ENCODE assay signal across 9 mouse cellular contexts in the genomic region with DNA sequence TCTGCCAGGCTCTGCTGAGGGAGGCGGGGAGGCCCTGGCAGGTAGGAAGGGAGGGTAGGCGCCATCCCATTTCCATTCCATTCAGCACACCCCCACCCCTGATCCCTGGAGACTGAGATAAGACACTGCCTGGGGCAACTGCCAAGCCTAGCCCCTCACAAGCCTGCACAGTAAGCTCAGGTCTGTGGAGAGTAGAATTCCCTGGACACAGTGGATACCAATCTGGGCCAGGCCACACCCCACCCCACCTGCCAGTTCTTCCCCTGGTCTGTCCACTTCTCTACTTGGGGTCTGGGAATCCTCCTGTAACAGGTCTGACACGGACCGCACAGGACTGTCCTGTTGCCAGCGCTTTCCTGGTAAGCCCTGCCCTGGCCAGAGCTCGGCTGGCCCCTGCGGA. TPM values are rescaled to one million over a fixed set of nuclear protein-coding genes. Genes with fewer than 3 reads are reported as not detected.
DNase-seq lines count a peak whose midpoint lies in the region; ATAC-seq and TF ChIP-seq lines count a peak whose summit lies in the region.
"Had no signal": no experiment of that assay in that cellular context is flagged by ENCODE, and none has a peak within 500 bp of the region (broad histone marks: within the 10 kb centered on the region; RNA-seq: fewer than 3 reads in every experiment).

No protein-coding gene starts in this region.

- 0 out of 2 replicates have a peak overlapping the region, but pooled peaks have one; percentile 38 for H3K27ac ChIP-seq in lung, embryonic 14.5 days (ENCODE audit: low read depth)
- H3K27ac ChIP-seq in forebrain, embryonic 15.5 days (replicated peaks) = 0 out of 2 replicates have a peak overlapping the region, but pooled peaks have one; percentile 15
- no peak overlapping the region for H3K27ac ChIP-seq in intestine, embryonic 15.5 days
- no peak overlapping the region for H3K27ac ChIP-seq in neural tube, embryonic 15.5 days (replicated peaks)

- no peak overlapping the region for H3K4me3 ChIP-seq in lung, embryonic 14.5 days (ENCODE audit: low read depth, low read length)
- peak overlapping the region; percentile 66 for H3K4me3 ChIP-seq in forebrain, embryonic 15.5 days
- H3K4me3 ChIP-seq in intestine, embryonic 15.5 days (replicated peaks) = no peak overlapping the region
- H3K4me3 ChIP-seq in neural tube, embryonic 15.5 days (replicated peaks) = peak overlapping the region; percentile 69

- H3K36me3 ChIP-seq in lung, embryonic 14.5 days (ENCODE audit: insufficient read depth) = peaks cover 37% of the 10 kb centered on the region
- H3K36me3 ChIP-seq in forebrain, embryonic 15.5 days = peaks cover 30% of the 10 kb centered on the region
- peaks cover 28% of the 10 kb centered on the region for H3K36me3 ChIP-seq in intestine, embryonic 15.5 days
- peaks cover 35% of the 10 kb centered on the region for H3K36me3 ChIP-seq in neural tube, embryonic 15.5 days

- peaks cover 20% of the 10 kb centered on the region for H3K4me1 ChIP-seq in lung, embryonic 14.5 days (ENCODE audit: insufficient read depth)
- peaks cover 50% of the 10 kb centered on the region for H3K4me1 ChIP-seq in forebrain, embryonic 15.5 days
- peaks cover 34% of the 10 kb centered on the region for H3K4me1 ChIP-seq in intestine, embryonic 15.5 days (replicated peaks)
- H3K4me1 ChIP-seq in neural tube, embryonic 15.5 days = peaks cover 48% of the 10 kb centered on the region

- no peak overlapping the region for H3K9ac ChIP-seq in lung, embryonic 14.5 days
- H3K9ac ChIP-seq in forebrain, embryonic 15.5 days (replicated peaks) = peak overlapping the region; percentile 76
- H3K9ac ChIP-seq in intestine, embryonic 15.5 days = no peak overlapping the region
- H3K9ac ChIP-seq in neural tube, embryonic 15.5 days (replicated peaks) = peak overlapping the region; percentile 76

- H3K9me3 ChIP-seq in lung, embryonic 14.5 days (ENCODE audit: low read depth, low read length) = no peaks in the 10 kb centered on the region
- no peaks in the 10 kb centered on the region for H3K9me3 ChIP-seq in forebrain, embryonic 15.5 days
- no peaks in the 10 kb centered on the region for H3K9me3 ChIP-seq in intestine, embryonic 15.5 days
- H3K9me3 ChIP-seq in neural tube, embryonic 15.5 days (replicated peaks) = no peaks in the 10 kb centered on the region

- H3K4me2 ChIP-seq in lung, embryonic 14.5 days = peak overlapping the region; percentile 90
- H3K4me2 ChIP-seq in forebrain, embryonic 15.5 days (replicated peaks) = peak overlapping the region; percentile 83
- H3K4me2 ChIP-seq in intestine, embryonic 15.5 days (replicated peaks) = peak overlapping the region; percentile 89
- H3K4me2 ChIP-seq in neural tube, embryonic 15.5 days = peak overlapping the region; percentile 87

- WGBS in lung, embryonic 14.5 days = 48% methylated on average over 7 of the region's 7 CpGs
- WGBS in forebrain, embryonic 15.5 days = 46% methylated on average over 7 of the region's 7 CpGs
- WGBS in intestine, embryonic 15.5 days = 76% methylated on average over 7 of the region's 7 CpGs
- 59% methylated on average over 7 of the region's 7 CpGs for WGBS in neural tube, embryonic 15.5 days

- no peak for DNase-seq in lung, embryonic 14.5 days
- DNase-seq in lung, postnatal 25 days (ENCODE audit: low spot score) = no peak
- DNase-seq in cerebellum, adult 18-20 months = no peak
- DNase-seq in adrenal gland, adult 8-10 months = no peak
- DNase-seq: cerebellum, adult 11-12 months had no signal

- TF ChIP-seq CTCF in lung, embryonic 14.5 days (IDR thresholded peaks at IDR 0.05; ENCODE audit: low read depth) = no peak

- no peaks in the 10 kb centered on the region for H3K27me3 ChIP-seq in lung, embryonic 14.5 days (ENCODE audit: insufficient read depth, low read length)
- no peaks in the 10 kb centered on the region for H3K27me3 ChIP-seq in forebrain, embryonic 15.5 days
- no peaks in the 10 kb centered on the region for H3K27me3 ChIP-seq in intestine, embryonic 15.5 days (replicated peaks)
- H3K27me3 ChIP-seq in neural tube, embryonic 15.5 days (replicated peaks) = peaks cover 8% of the 10 kb centered on the region

- ATAC-seq in lung, embryonic 14.5 days (ENCODE audit: insufficient read depth) = no peak
- no peak for ATAC-seq in forebrain, embryonic 15.5 days (replicated peaks)
- no peak for ATAC-seq in intestine, embryonic 15.5 days
- no peak for ATAC-seq in neural tube, embryonic 15.5 days (ENCODE audit: low FRiP score)
- ATAC-seq in megakaryocyte progenitor cell, adult 5-6 weeks (replicated peaks; ENCODE audit: poor library complexity) = no peak

RNA-seq across cellular contexts. Expression of a gene that starts 7.0 kb away (rescaled TPM):
- 32.5 and 36.5 TPM in 2 replicates for polyA plus RNA-seq in lung, embryonic 14.5 days (2014; fragmentation: Nextera tagmentation; extraction: Ambion mirVana)
- polyA plus RNA-seq in forebrain, embryonic 15.5 days (2015; fragmentation: Nextera tagmentation; extraction: Ambion mirVana) = 63.6 and 69.2 TPM in 2 replicates
- polyA plus RNA-seq in intestine, embryonic 15.5 days (2015; fragmentation: Nextera tagmentation; extraction: Ambion mirVana) = 39.4 and 40.3 TPM in 2 replicates
- 100 and 116 TPM in 2 replicates for polyA plus RNA-seq in neural tube, embryonic 15.5 days (2015; fragmentation: Nextera tagmentation; extraction: Ambion mirVana)
- total RNA-seq in megakaryocyte progenitor cell, adult 5-6 weeks (2015) = 0.49 TPM in 1 of 2 replicates, not detected in the other
- total RNA-seq in megakaryocyte progenitor cell, adult 5-6 weeks (2017) = 0.14 and 0.37 TPM in 2 replicates
- total RNA-seq in adrenal gland, adult 8-10 months (2022) = 10 to 100 TPM in 2 of 4 experiments, 1 to 10 TPM in 2; 6.5 to 13.8 (median 9.8) TPM

RNA-seq across cellular contexts. Expression of a gene that starts 11.9 kb away (rescaled TPM):
- 162 and 169 TPM in 2 replicates for polyA plus RNA-seq in lung, embryonic 14.5 days (2014; fragmentation: Nextera tagmentation; extraction: Ambion mirVana)
- 150 and 153 TPM in 2 replicates for polyA plus RNA-seq in forebrain, embryonic 15.5 days (2015; fragmentation: Nextera tagmentation; extraction: Ambion mirVana)
- 126 and 134 TPM in 2 replicates for polyA plus RNA-seq in intestine, embryonic 15.5 days (2015; fragmentation: Nextera tagmentation; extraction: Ambion mirVana)
- 117 and 122 TPM in 2 replicates for polyA plus RNA-seq in neural tube, embryonic 15.5 days (2015; fragmentation: Nextera tagmentation; extraction: Ambion mirVana)
- 64.3 and 66.4 TPM in 2 replicates for total RNA-seq in megakaryocyte progenitor cell, adult 5-6 weeks (2015)
- 55.2 and 65.0 TPM in 2 replicates for total RNA-seq in megakaryocyte progenitor cell, adult 5-6 weeks (2017)
- 10 to 100 TPM; 55.9 to 91.6 (median 71.1) TPM for total RNA-seq in adrenal gland, adult 8-10 months (2022)

RNA-seq across cellular contexts. Expression of a gene that starts 31.0 kb away (rescaled TPM):
- polyA plus RNA-seq in lung, embryonic 14.5 days (2014; fragmentation: Nextera tagmentation; extraction: Ambion mirVana) = 96.0 and 105 TPM in 2 replicates
- polyA plus RNA-seq in forebrain, embryonic 15.5 days (2015; fragmentation: Nextera tagmentation; extraction: Ambion mirVana) = 144 and 145 TPM in 2 replicates
- 89.8 and 94.6 TPM in 2 replicates for polyA plus RNA-seq in intestine, embryonic 15.5 days (2015; fragmentation: Nextera tagmentation; extraction: Ambion mirVana)
- polyA plus RNA-seq in neural tube, embryonic 15.5 days (2015; fragmentation: Nextera tagmentation; extraction: Ambion mirVana) = 177 and 195 TPM in 2 replicates
- total RNA-seq in megakaryocyte progenitor cell, adult 5-6 weeks (2015) = 29.3 and 34.5 TPM in 2 replicates
- total RNA-seq in megakaryocyte progenitor cell, adult 5-6 weeks (2017) = 49.1 and 58.0 TPM in 2 replicates
- total RNA-seq in adrenal gland, adult 8-10 months (2022) = 10 to 100 TPM; 67.0 to 99.3 (median 78.5) TPM

RNA-seq across cellular contexts. Expression of a gene that starts 31.0 kb away (rescaled TPM):
- polyA plus RNA-seq in lung, embryonic 14.5 days (2014; fragmentation: Nextera tagmentation; extraction: Ambion mirVana) = 58.3 and 61.0 TPM in 2 replicates
- 57.2 and 59.6 TPM in 2 replicates for polyA plus RNA-seq in forebrain, embryonic 15.5 days (2015; fragmentation: Nextera tagmentation; extraction: Ambion mirVana)
- 97.5 and 110 TPM in 2 replicates for polyA plus RNA-seq in intestine, embryonic 15.5 days (2015; fragmentation: Nextera tagmentation; extraction: Ambion mirVana)
- 61.4 and 66.6 TPM in 2 replicates for polyA plus RNA-seq in neural tube, embryonic 15.5 days (2015; fragmentation: Nextera tagmentation; extraction: Ambion mirVana)
- total RNA-seq in megakaryocyte progenitor cell, adult 5-6 weeks (2015) = 30.4 and 36.1 TPM in 2 replicates
- total RNA-seq in megakaryocyte progenitor cell, adult 5-6 weeks (2017) = 54.2 and 57.8 TPM in 2 replicates
- total RNA-seq in adrenal gland, adult 8-10 months (2022) = 100 to 1,000 TPM; 145 to 165 (median 158) TPM

RNA-seq across cellular contexts. Expression of a gene that starts 48.8 kb away (rescaled TPM):
- polyA plus RNA-seq in lung, embryonic 14.5 days (2014; fragmentation: Nextera tagmentation; extraction: Ambion mirVana) = 29.9 and 34.1 TPM in 2 replicates
- 5.4 and 5.6 TPM in 2 replicates for polyA plus RNA-seq in forebrain, embryonic 15.5 days (2015; fragmentation: Nextera tagmentation; extraction: Ambion mirVana)
- 20.1 and 20.7 TPM in 2 replicates for polyA plus RNA-seq in intestine, embryonic 15.5 days (2015; fragmentation: Nextera tagmentation; extraction: Ambion mirVana)
- 6.2 and 13.2 TPM in 2 replicates for polyA plus RNA-seq in neural tube, embryonic 15.5 days (2015; fragmentation: Nextera tagmentation; extraction: Ambion mirVana)
- 0.25 and 0.32 TPM in 2 replicates for total RNA-seq in megakaryocyte progenitor cell, adult 5-6 weeks (2015)
- 1.2 and 1.3 TPM in 2 replicates for total RNA-seq in megakaryocyte progenitor cell, adult 5-6 weeks (2017)
- total RNA-seq in adrenal gland, adult 8-10 months (2022) = 10 to 100 TPM in 2 of 4 experiments, 1 to 10 TPM in 2; 6.9 to 11.1 (median 8.6) TPM

Comparison
In these comparisons a context has a peak if more than half of its experiments do, and no peak if none do; other contexts are left out.
1. H3K27ac ChIP-seq: peak in lung, embryonic 14.5 days (single experiment) and forebrain, embryonic 15.5 days (single experiment); none in intestine, embryonic 15.5 days (single experiment) and neural tube, embryonic 15.5 days (single experiment).
2. H3K4me3 ChIP-seq: peak in forebrain, embryonic 15.5 days (single experiment) and neural tube, embryonic 15.5 days (single experiment); none in lung, embryonic 14.5 days (single experiment) and intestine, embryonic 15.5 days (single experiment).
3. H3K9ac ChIP-seq: peak in forebrain, embryonic 15.5 days (single experiment) and neural tube, embryonic 15.5 days (single experiment); none in lung, embryonic 14.5 days (single experiment) and intestine, embryonic 15.5 days (single experiment).
4. Peak in every context shown above with its lines, with median percentiles within 50 percentile points of each other: H3K4me2 ChIP-seq.